Mouse (Mus musculus) bone marrow, adult 2 months (tissue): Measurements from ENCODE around the gene Tnfrsf11a.

ENCODE experiments used
- CTCF ChIP-seq: fragments of 200-500 bp; IDR thresholded peaks from 2 replicates; pipeline ENCODE4 v1.5.1; 2011; ENCODE audit warnings: low read length, control low read depth; ENCODE audit not compliant: control insufficient read depth, insufficient read depth
- POLR2A ChIP-seq: fragments of 200-500 bp; IDR thresholded peaks from 2 replicates; pipeline ENCODE4 v1.6.1; 2011; ENCODE audit warnings: low read depth, mild to moderate bottlenecking, control low read depth, low read length, borderline replicate concordance; ENCODE audit not compliant: control insufficient read depth

GRCm38 (mm10) chr1:105746858-105747596 lies 33.5 kb upstream of the Tnfrsf11a start:
- no peak for TF ChIP-seq POLR2A
- no peak for TF ChIP-seq CTCF
